Mouse (Mus musculus): Measurements from ENCODE around the gene Jazf1. TPM values are rescaled to one million over a fixed set of nuclear protein-coding genes. Genes with fewer than 3 reads are reported as not detected.

The Jazf1 gene
- total and polyA plus RNA-seq, 3 experiments, result not detected

- DNase-seq (ENCODE audit: low read depth, low spot score), result no peak
- H3K27ac ChIP-seq (ENCODE audit: control insufficient read depth, low read depth, low read length), result no peak overlapping the region
- H3K79me2 ChIP-seq (ENCODE audit: control insufficient read depth, insufficient read depth, low read length, poor library complexity), result no peaks in the 10 kb centered on the region
- no peaks in the 10 kb centered on the region; a peak in 1 of 4 replicates for H3K27me3 ChIP-seq (ENCODE audit: control insufficient read depth in 1 of 2, insufficient read depth in 2 of 2, low read length in 2 of 2)
- no peaks in the 10 kb centered on the region for H3K9me3 ChIP-seq (replicated peaks; ENCODE audit: insufficient read depth, low read length)
- H3K4me3 ChIP-seq (ENCODE audit: control insufficient read depth in 1 of 2, insufficient read depth in 1 of 2, low read depth in 2 of 2, low read length in 2 of 2), result no peak overlapping the region
- H3K4me1 ChIP-seq (ENCODE audit: control insufficient read depth in 1 of 2, insufficient read depth in 2 of 2, low read length in 2 of 2), result no peaks in the 10 kb centered on the region
- no peaks in the 10 kb centered on the region for H3K36me3 ChIP-seq (ENCODE audit: control insufficient read depth in 1 of 2, insufficient read depth in 2 of 2, low read length in 2 of 2)
- no peak overlapping the region for H3K9ac ChIP-seq (ENCODE audit: control insufficient read depth, low read depth, low read length, poor library complexity, severe bottlenecking)
- TF ChIP-seq USF2 (IDR thresholded peaks at IDR 0.05; ENCODE audit: borderline replicate concordance in 1 of 2, insufficient read depth in 1 of 2, low read depth in 1 of 2, low read length in 2 of 2), result no peak
- TF ChIP-seq USF1 (IDR thresholded peaks at IDR 0.05; ENCODE audit: low read depth, low read length), result no peak
- no peak for TF ChIP-seq HCFC1 (IDR thresholded peaks at IDR 0.05; ENCODE audit: low read depth, low read length)
- no peak for TF ChIP-seq ELF1 (IDR thresholded peaks at IDR 0.05; ENCODE audit: low read depth, low read length)
- no peak for TF ChIP-seq ETS1 (IDR thresholded peaks at IDR 0.05; ENCODE audit: low read depth, low read length)
- no peak for TF ChIP-seq EP300 (IDR thresholded peaks at IDR 0.05; ENCODE audit: low read depth in 1 of 2, low read length in 2 of 2)
- no peak for TF ChIP-seq KAT2A (conservative IDR thresholded peaks at IDR 0.05; ENCODE audit: low read depth, low read length)
- TF ChIP-seq NELFE (IDR thresholded peaks at IDR 0.05; ENCODE audit: low read depth, low read length), result no peak
- no peak for TF ChIP-seq MYC (IDR thresholded peaks at IDR 0.05; ENCODE audit: low read depth, low read length)
- TF ChIP-seq TBP (IDR thresholded peaks at IDR 0.05; ENCODE audit: low read depth, low read length), result no peak
- TF ChIP-seq ZKSCAN1 (IDR thresholded peaks at IDR 0.05; ENCODE audit: low read depth, low read length), result no peak
- no peak for TF ChIP-seq CHD1 (IDR thresholded peaks at IDR 0.05; ENCODE audit: low read depth, low read length)
These were observed 200.1 kb downstream of the Jazf1 start for GRCm38 (mm10) chr6:52868352-52868751.

- no peaks in the 10 kb centered on the region; a peak in 1 of 4 replicates for H3K27me3 ChIP-seq (ENCODE audit: control insufficient read depth in 1 of 2, insufficient read depth in 2 of 2, low read length in 2 of 2)
- TF ChIP-seq MEF2A (IDR thresholded peaks at IDR 0.05; ENCODE audit: extremely low read depth, insufficient replicate concordance, low read depth, low read length, poor library complexity, severe bottlenecking) (no peak), CHD1 (IDR thresholded peaks at IDR 0.05; ENCODE audit: low read depth, low read length) (no peak), MAX (IDR thresholded peaks at IDR 0.05; ENCODE audit: low read length) (no peak), SMC3 (IDR thresholded peaks at IDR 0.05; ENCODE audit: low read depth, low read length) (no peak), E2F4 (IDR thresholded peaks at IDR 0.05; ENCODE audit: borderline replicate concordance, low read depth, low read length) (no peak), MAZ (IDR thresholded peaks at IDR 0.05; ENCODE audit: low read depth, low read length) (no peak), ZKSCAN1 (IDR thresholded peaks at IDR 0.05; ENCODE audit: low read depth, low read length) (no peak), MXI1 (IDR thresholded peaks at IDR 0.05; ENCODE audit: low read depth, low read length) (no peak), TAL1 (IDR thresholded peaks at IDR 0.05; ENCODE audit: low read length) (no peak), ELF1 (IDR thresholded peaks at IDR 0.05; ENCODE audit: low read depth, low read length) (no peak)
These were observed 206.5 kb downstream of the Jazf1 start for GRCm38 (mm10) chr6:52861928-52862327.

More at GRCm38 (mm10) chr6:52861928-52862327, 206.5 kb downstream of the Jazf1 start:
- no peak overlapping the region for H3K9ac ChIP-seq (ENCODE audit: control insufficient read depth, low read depth, low read length, poor library complexity, severe bottlenecking)
- no peak overlapping the region for H3K27ac ChIP-seq (ENCODE audit: control insufficient read depth, low read depth, low read length)
- H3K36me3 ChIP-seq (ENCODE audit: control insufficient read depth in 1 of 2, insufficient read depth in 2 of 2, low read length in 2 of 2), result no peaks in the 10 kb centered on the region
- no peaks in the 10 kb centered on the region for H3K79me2 ChIP-seq (ENCODE audit: control insufficient read depth, insufficient read depth, low read length, poor library complexity)
- no peaks in the 10 kb centered on the region for H3K9me3 ChIP-seq (replicated peaks; ENCODE audit: insufficient read depth, low read length)
- H3K4me1 ChIP-seq (ENCODE audit: control insufficient read depth in 1 of 2, insufficient read depth in 2 of 2, low read length in 2 of 2), result no peaks in the 10 kb centered on the region
- no peak overlapping the region for H3K4me3 ChIP-seq (ENCODE audit: control insufficient read depth in 1 of 2, insufficient read depth in 1 of 2, low read depth in 2 of 2, low read length in 2 of 2)
- no peak for DNase-seq (ENCODE audit: low read depth, low spot score)
